Mouse (Mus musculus): ENCODE measurements around the gene Ccdc71l. TPM values are rescaled to one million over a fixed set of nuclear protein-coding genes. Genes with fewer than 3 reads are reported as not detected.

The Ccdc71l gene
- polyA plus RNA-seq (2015; fragmentation: Nextera tagmentation; extraction: Ambion mirVana) = 1.1 and 1.3 TPM in 2 replicates

DNA sequence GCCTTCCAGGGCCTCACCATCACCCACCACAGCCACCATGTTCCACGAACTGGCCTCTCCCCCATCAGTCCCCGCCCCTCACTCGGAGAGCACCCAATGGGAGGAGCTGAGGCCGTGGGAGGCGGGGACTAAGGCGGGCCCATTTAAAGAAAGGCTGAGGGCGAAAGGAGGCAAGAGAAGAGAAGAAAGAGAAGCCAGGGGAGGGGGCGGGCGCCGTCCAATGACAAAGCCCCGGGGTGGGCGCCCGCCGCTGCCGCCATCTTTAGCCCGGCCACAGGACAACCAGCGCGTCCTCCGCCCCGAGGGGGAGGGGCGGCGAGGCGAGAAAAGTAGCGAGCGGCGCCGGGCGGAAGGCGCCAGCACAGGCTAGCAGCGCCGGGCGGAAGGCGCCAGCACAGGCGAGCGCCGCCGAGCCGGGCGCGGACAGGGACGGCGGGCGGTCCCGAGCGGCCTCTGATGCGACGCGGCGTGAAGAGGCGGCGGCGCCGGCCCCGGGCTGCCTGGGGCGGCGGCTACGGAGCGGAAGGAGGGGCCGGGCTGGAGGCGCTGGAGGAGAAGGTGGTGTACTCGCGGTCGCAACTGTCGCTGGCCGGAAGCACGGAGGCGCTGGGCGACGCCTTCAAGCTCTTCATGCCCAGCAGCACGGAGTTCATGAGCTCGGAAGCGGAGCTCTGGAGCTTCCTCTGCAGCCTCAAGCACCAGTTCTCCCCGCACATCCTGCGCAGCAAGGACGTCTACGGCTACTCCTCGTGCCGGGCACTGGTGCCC lies at the start of gene Ccdc71l:
Gene Ccdc71l, plus strand, starts transcription at position 177 of the 768 bp plus-strand sequence.
- Histone ChIP-seq H3K4me3 (ENCODE audit: low read length) (peak within 1 kb of the TSS; percentile 71), H3K9ac (replicated peaks; ENCODE audit: low read length) (peak within 1 kb of the TSS; percentile 91), H3K27ac (ENCODE audit: low read length) (peak within 1 kb of the TSS; percentile 97), H3K9me3 (ENCODE audit: low read length) (no peaks in the 10 kb centered on the region), H3K4me2 (replicated peaks; ENCODE audit: low read depth, low read length) (peak within 1 kb of the TSS; percentile 82), H3K27me3 (ENCODE audit: insufficient read depth, low read length) (no peaks in the 10 kb centered on the region), H3K4me1 (ENCODE audit: insufficient read depth, low read length) (peaks cover 19% of the 10 kb centered on the region), H3K36me3 (ENCODE audit: insufficient read depth, low read length) (no peaks in the 10 kb centered on the region)
- under 1% methylated on average over 71 of the region's 78 CpGs for WGBS
- peak; percentile 90 for ATAC-seq (ENCODE audit: low FRiP score, low TSS enrichment)

DNA sequence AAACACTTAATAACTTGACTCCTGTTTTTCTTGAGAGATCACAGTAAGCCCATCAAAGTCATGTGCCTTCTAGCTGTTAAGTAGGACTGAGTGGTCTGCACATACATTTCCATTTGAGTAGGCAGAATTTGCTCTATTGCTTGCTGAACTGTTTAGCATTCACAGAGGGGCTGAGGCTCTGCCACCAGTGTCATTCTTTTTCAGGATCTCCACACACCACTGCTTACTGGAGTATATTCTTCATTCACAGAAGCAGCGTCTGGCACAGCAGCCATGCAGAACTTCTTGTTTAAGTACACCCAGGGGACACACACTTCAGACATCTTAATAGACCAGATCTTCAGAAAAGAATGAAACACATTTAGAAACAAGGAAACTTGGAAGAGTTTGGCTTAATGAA lies 39.4 kb upstream of the Ccdc71l start:
- no peak overlapping the region for H3K27ac ChIP-seq (ENCODE audit: low read length)
- H3K4me2 ChIP-seq (replicated peaks; ENCODE audit: low read depth, low read length) = no peak overlapping the region
- no peak overlapping the region for H3K4me3 ChIP-seq (ENCODE audit: low read length)
- H3K9me3 ChIP-seq (ENCODE audit: low read length) = no peaks in the 10 kb centered on the region
- 10% methylated on average over 1 of the region's 1 CpGs for WGBS
- no peak for ATAC-seq (ENCODE audit: low FRiP score, low TSS enrichment)
- H3K36me3 ChIP-seq (ENCODE audit: insufficient read depth, low read length) = no peaks in the 10 kb centered on the region
- no peaks in the 10 kb centered on the region for H3K4me1 ChIP-seq (ENCODE audit: insufficient read depth, low read length)
- H3K9ac ChIP-seq (replicated peaks; ENCODE audit: low read length) = no peak overlapping the region
- H3K27me3 ChIP-seq (ENCODE audit: insufficient read depth, low read length) = no peaks in the 10 kb centered on the region

DNA sequence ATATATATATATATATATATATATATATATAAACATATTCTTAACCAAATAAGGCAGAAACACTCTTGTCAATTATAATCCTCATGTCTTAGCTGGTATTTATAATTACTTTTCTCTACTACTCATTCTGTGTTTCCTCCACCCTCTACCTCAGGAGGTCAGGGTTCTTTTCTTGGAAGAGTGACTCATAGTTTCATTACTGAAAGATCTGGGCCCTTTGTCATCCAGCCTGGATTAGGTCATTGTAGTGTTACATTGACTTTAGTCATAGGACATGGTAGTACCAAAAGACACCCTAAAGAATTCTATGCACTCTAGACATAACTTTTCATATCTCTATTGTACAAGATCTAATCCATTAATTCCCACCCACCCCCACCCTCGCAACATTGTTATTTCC lies 35.0 kb upstream of the Ccdc71l start:
- WGBS = 88% methylated on average over 1 of the region's 1 CpGs
- H3K9ac ChIP-seq (replicated peaks; ENCODE audit: low read length) = no peak overlapping the region
- no peaks in the 10 kb centered on the region for H3K36me3 ChIP-seq (ENCODE audit: insufficient read depth, low read length)
- H3K4me3 ChIP-seq (ENCODE audit: low read length) = no peak overlapping the region
- no peak overlapping the region for H3K4me2 ChIP-seq (replicated peaks; ENCODE audit: low read depth, low read length)
- H3K4me1 ChIP-seq (ENCODE audit: insufficient read depth, low read length) = no peaks in the 10 kb centered on the region
- no peaks in the 10 kb centered on the region for H3K9me3 ChIP-seq (ENCODE audit: low read length)
- ATAC-seq (ENCODE audit: low FRiP score, low TSS enrichment) = no peak
- H3K27me3 ChIP-seq (ENCODE audit: insufficient read depth, low read length) = no peaks in the 10 kb centered on the region
- no peak overlapping the region for H3K27ac ChIP-seq (ENCODE audit: low read length)

DNA sequence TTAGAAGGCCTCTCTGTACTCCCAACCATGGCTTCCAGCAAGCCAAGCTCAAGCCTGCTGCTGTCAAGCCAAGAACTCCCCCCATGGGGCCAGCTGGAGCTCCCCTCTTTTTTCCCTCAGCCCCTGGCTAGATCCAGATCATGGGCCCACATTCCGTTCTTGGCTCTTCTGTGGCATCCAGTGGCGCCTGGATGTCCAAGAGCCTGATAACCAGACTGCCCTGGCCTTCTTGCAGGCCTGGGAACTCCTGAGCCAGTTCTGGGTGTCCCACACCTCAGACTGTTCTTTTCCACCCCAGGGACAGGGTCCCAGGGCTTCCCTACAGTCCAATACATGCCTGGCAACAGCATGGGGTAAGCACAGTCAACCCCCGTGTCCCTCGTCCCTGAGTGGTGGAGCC lies 32.4 kb upstream of the Ccdc71l start:
- no peaks in the 10 kb centered on the region for H3K27me3 ChIP-seq (ENCODE audit: insufficient read depth, low read length)
- H3K4me2 ChIP-seq (replicated peaks; ENCODE audit: low read depth, low read length) = no peak overlapping the region
- 88% methylated on average over 4 of the region's 4 CpGs for WGBS
- ATAC-seq (ENCODE audit: low FRiP score, low TSS enrichment) = no peak
- H3K36me3 ChIP-seq (ENCODE audit: insufficient read depth, low read length) = no peaks in the 10 kb centered on the region
- H3K9ac ChIP-seq (replicated peaks; ENCODE audit: low read length) = no peak overlapping the region
- H3K27ac ChIP-seq (ENCODE audit: low read length) = no peak overlapping the region
- H3K4me3 ChIP-seq (ENCODE audit: low read length) = no peak overlapping the region
- H3K4me1 ChIP-seq (ENCODE audit: insufficient read depth, low read length) = no peaks in the 10 kb centered on the region
- no peaks in the 10 kb centered on the region for H3K9me3 ChIP-seq (ENCODE audit: low read length)

GRCm38 (mm10) chr12:32348493-32348892 lies 30.0 kb upstream of the Ccdc71l start:
- WGBS = 78% methylated on average over 3 of the region's 3 CpGs
- no peak overlapping the region for H3K4me3 ChIP-seq (ENCODE audit: low read length)
- no peak overlapping the region for H3K9ac ChIP-seq (replicated peaks; ENCODE audit: low read length)
- no peak for ATAC-seq (ENCODE audit: low FRiP score, low TSS enrichment)
- H3K36me3 ChIP-seq (ENCODE audit: insufficient read depth, low read length) = no peaks in the 10 kb centered on the region
- no peak overlapping the region for H3K4me2 ChIP-seq (replicated peaks; ENCODE audit: low read depth, low read length)
- no peaks in the 10 kb centered on the region for H3K27me3 ChIP-seq (ENCODE audit: insufficient read depth, low read length)
- H3K4me1 ChIP-seq (ENCODE audit: insufficient read depth, low read length) = no peaks in the 10 kb centered on the region
- H3K9me3 ChIP-seq (ENCODE audit: low read length) = no peaks in the 10 kb centered on the region
- H3K27ac ChIP-seq (ENCODE audit: low read length) = no peak overlapping the region

DNA sequence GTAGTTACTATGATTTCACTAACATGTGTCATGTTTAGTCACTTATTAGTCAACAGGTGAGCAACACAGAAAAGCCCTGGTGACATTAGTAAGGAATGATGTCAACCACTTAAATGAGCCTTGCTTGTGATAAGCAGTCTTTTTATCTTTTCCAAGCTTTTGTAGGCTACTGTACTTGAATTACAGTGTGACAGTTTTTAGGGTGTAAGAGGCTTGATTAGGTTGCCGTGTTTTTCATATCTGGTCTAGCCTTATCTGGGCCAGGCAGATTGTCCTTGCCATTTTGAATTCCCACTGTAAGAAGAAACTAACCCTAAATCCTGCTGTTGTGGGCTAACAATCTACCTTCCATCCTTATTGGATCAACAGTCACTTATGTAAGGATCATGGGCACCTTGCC lies 26.6 kb upstream of the Ccdc71l start:
- no peak overlapping the region for H3K4me3 ChIP-seq (ENCODE audit: low read length)
- H3K27me3 ChIP-seq (ENCODE audit: insufficient read depth, low read length) = no peaks in the 10 kb centered on the region
- no peaks in the 10 kb centered on the region for H3K4me1 ChIP-seq (ENCODE audit: insufficient read depth, low read length)
- H3K9me3 ChIP-seq (ENCODE audit: low read length) = peaks cover 5% of the 10 kb centered on the region
- no peak overlapping the region for H3K4me2 ChIP-seq (replicated peaks; ENCODE audit: low read depth, low read length)
- ATAC-seq (ENCODE audit: low FRiP score, low TSS enrichment) = no peak
- no peak overlapping the region for H3K27ac ChIP-seq (ENCODE audit: low read length)
- 80% methylated on average over 1 of the region's 1 CpGs for WGBS
- H3K36me3 ChIP-seq (ENCODE audit: insufficient read depth, low read length) = no peaks in the 10 kb centered on the region
- no peak overlapping the region for H3K9ac ChIP-seq (replicated peaks; ENCODE audit: low read length)

GRCm38 (mm10) chr12:32379296-32379725 lies 807 bp downstream of the Ccdc71l start:
- Histone ChIP-seq H3K27ac (ENCODE audit: low read length) (peak overlapping the region; percentile 97), H3K9me3 (ENCODE audit: low read length) (no peaks in the 10 kb centered on the region), H3K4me3 (ENCODE audit: low read length) (peak overlapping the region; percentile 71), H3K4me2 (replicated peaks; ENCODE audit: low read depth, low read length) (peak overlapping the region; percentile 82), H3K4me1 (ENCODE audit: insufficient read depth, low read length) (peaks cover 19% of the 10 kb centered on the region), H3K36me3 (ENCODE audit: insufficient read depth, low read length) (no peaks in the 10 kb centered on the region), H3K9ac (replicated peaks; ENCODE audit: low read length) (peak overlapping the region; percentile 91), H3K27me3 (ENCODE audit: insufficient read depth, low read length) (no peaks in the 10 kb centered on the region)
- under 1% methylated on average over 63 of the region's 67 CpGs for WGBS
- peak; percentile 87 for ATAC-seq (ENCODE audit: low FRiP score, low TSS enrichment)

DNA sequence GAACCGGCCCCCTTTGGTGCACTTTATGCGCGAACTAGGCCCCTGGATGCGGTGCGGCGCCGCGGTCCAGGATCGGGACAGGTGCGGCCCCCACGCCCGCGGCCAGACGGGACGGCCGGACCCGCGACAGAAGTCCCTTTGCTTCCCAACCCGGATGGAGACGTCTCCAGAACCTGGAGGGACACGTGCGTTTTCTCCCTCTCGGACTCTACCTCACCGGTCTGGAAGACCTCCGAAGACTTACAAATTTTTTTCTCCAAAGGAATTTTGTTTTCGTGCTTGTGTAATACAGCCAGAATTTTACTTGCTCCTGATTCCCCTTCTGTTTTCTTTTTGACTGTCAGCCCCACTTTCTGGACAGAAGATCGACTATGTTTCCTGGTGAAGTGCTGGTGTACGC lies 1.2 kb downstream of the Ccdc71l start:
- Histone ChIP-seq H3K36me3 (ENCODE audit: insufficient read depth, low read length) (no peaks in the 10 kb centered on the region), H3K4me1 (ENCODE audit: insufficient read depth, low read length) (peaks cover 19% of the 10 kb centered on the region), H3K9ac (replicated peaks; ENCODE audit: low read length) (peak overlapping the region; percentile 91), H3K27me3 (ENCODE audit: insufficient read depth, low read length) (no peaks in the 10 kb centered on the region), H3K9me3 (ENCODE audit: low read length) (no peaks in the 10 kb centered on the region), H3K4me2 (replicated peaks; ENCODE audit: low read depth, low read length) (peak overlapping the region; percentile 82), H3K4me3 (ENCODE audit: low read length) (peak overlapping the region; percentile 71), H3K27ac (ENCODE audit: low read length) (peak overlapping the region; percentile 97; the same call in 1 of the 2 replicates)
- ATAC-seq (ENCODE audit: low FRiP score, low TSS enrichment) = no peak
- 1% methylated on average over 28 of the region's 28 CpGs for WGBS

DNA sequence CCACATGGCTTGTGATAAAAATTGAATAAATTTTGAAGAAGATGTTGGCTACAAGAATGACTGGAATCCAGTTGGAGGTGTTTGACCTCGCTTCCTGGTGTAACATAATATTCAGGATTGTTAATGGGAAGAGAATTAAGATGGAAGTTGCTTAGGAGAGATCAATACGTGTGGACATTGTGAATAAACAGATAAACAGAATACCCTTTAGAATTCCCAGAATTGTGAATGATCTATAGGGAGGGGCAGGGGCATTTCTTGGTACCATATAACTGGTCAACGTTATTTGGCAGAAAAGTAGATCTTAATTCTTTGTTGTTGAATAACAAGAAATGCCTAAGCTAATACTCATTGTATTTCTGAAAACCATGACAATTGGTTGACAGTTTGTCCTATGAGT lies 2.0 kb downstream of the Ccdc71l start:
- no peak overlapping the region for H3K27ac ChIP-seq (ENCODE audit: low read length)
- peak overlapping the region; percentile 53 for H3K4me2 ChIP-seq (replicated peaks; ENCODE audit: low read depth, low read length)
- H3K4me3 ChIP-seq (ENCODE audit: low read length) = peak overlapping the region; percentile 35
- peaks cover 19% of the 10 kb centered on the region for H3K4me1 ChIP-seq (ENCODE audit: insufficient read depth, low read length)
- no peak for ATAC-seq (ENCODE audit: low FRiP score, low TSS enrichment)
- 67% methylated on average over 3 of the region's 3 CpGs for WGBS
- no peaks in the 10 kb centered on the region for H3K27me3 ChIP-seq (ENCODE audit: insufficient read depth, low read length)
- no peaks in the 10 kb centered on the region for H3K9me3 ChIP-seq (ENCODE audit: low read length)
- H3K9ac ChIP-seq (replicated peaks; ENCODE audit: low read length) = no peak overlapping the region
- no peaks in the 10 kb centered on the region for H3K36me3 ChIP-seq (ENCODE audit: insufficient read depth, low read length)

- Histone ChIP-seq H3K4me1 (ENCODE audit: insufficient read depth, low read length) (peaks cover 19% of the 10 kb centered on the region), H3K4me3 (ENCODE audit: low read length) (peak overlapping the region; percentile 35; the same call in 1 of the 2 replicates), H3K4me2 (replicated peaks; ENCODE audit: low read depth, low read length) (peak overlapping the region; percentile 53), H3K27me3 (ENCODE audit: insufficient read depth, low read length) (no peaks in the 10 kb centered on the region), H3K36me3 (ENCODE audit: insufficient read depth, low read length) (no peaks in the 10 kb centered on the region), H3K9me3 (ENCODE audit: low read length) (no peaks in the 10 kb centered on the region), H3K9ac (replicated peaks; ENCODE audit: low read length) (no peak overlapping the region), H3K27ac (ENCODE audit: low read length) (no peak overlapping the region)
- 93% methylated on average over 2 of the region's 2 CpGs for WGBS
- ATAC-seq (ENCODE audit: low FRiP score, low TSS enrichment) = no peak
Observed at GRCm38 (mm10) chr12:32381011-32381410, 2.5 kb downstream of the Ccdc71l start.
